Mouse (Mus musculus): ENCODE data around the gene Cblc. TPM values are rescaled to one million over a fixed set of nuclear protein-coding genes. Genes with fewer than 3 reads are reported as not detected.

Gene Cblc
- 0.44 and 0.49 TPM in 2 replicates for polyA plus RNA-seq (2015; fragmentation: Nextera tagmentation; extraction: Ambion mirVana)

GRCm38 (mm10) chr7:19796697-19797588 is at the start of gene Cblc:
Gene Cblc (minus strand): TSS chr7:19796809.
- WGBS = 2% methylated on average over 32 of the region's 32 CpGs
- H3K9me3 ChIP-seq (replicated peaks; ENCODE audit: control insufficient read depth, low read length, poor library complexity, severe bottlenecking) = no peaks in the 10 kb centered on the region
- peak within 1 kb of the TSS; percentile 6; the same call in 1 of the 2 replicates for H3K9ac ChIP-seq (ENCODE audit: low read depth, low read length)
- H3K4me2 ChIP-seq (ENCODE audit: low read length) = no peak within 1 kb of the TSS
- no peaks in the 10 kb centered on the region for H3K36me3 ChIP-seq (ENCODE audit: control insufficient read depth, insufficient read depth, low read length)
- peaks cover 19% of the 10 kb centered on the region for H3K27me3 ChIP-seq (ENCODE audit: control insufficient read depth, insufficient read depth, low read depth, low read length)
- ATAC-seq = no peak; the same call in 1 of the 2 replicates
- H3K27ac ChIP-seq (ENCODE audit: low read length) = no peak within 1 kb of the TSS
- no peak within 1 kb of the TSS for H3K4me3 ChIP-seq (ENCODE audit: low read depth, low read length)
- peaks cover 2% of the 10 kb centered on the region; the same call in 1 of the 2 replicates for H3K4me1 ChIP-seq (ENCODE audit: control insufficient read depth, insufficient read depth, low read length)

GRCm38 (mm10) chr7:19844521-19845171 is 48.0 kb upstream of the Cblc start:
- H3K4me3 ChIP-seq (ENCODE audit: low read depth, low read length) = no peak overlapping the region
- H3K27ac ChIP-seq (ENCODE audit: low read length) = no peak overlapping the region
- WGBS = 63% methylated on average over 14 of the region's 15 CpGs
- ATAC-seq = no peak
- H3K9ac ChIP-seq (ENCODE audit: low read depth, low read length) = no peak overlapping the region
- H3K27me3 ChIP-seq (ENCODE audit: control insufficient read depth, insufficient read depth, low read depth, low read length) = peaks cover 11% of the 10 kb centered on the region; the same call in 1 of the 2 replicates
- H3K36me3 ChIP-seq (ENCODE audit: control insufficient read depth, insufficient read depth, low read length) = no peaks in the 10 kb centered on the region
- H3K4me1 ChIP-seq (ENCODE audit: control insufficient read depth, insufficient read depth, low read length) = no peaks in the 10 kb centered on the region; the same call in 1 of the 2 replicates
- H3K9me3 ChIP-seq (replicated peaks; ENCODE audit: control insufficient read depth, low read length, poor library complexity, severe bottlenecking) = no peaks in the 10 kb centered on the region
- no peak overlapping the region for H3K4me2 ChIP-seq (ENCODE audit: low read length)

- ATAC-seq = peak; percentile 68; the same call in 1 of the 2 replicates
- Histone ChIP-seq H3K27me3 (ENCODE audit: control insufficient read depth, insufficient read depth, low read depth, low read length) (peaks cover 11% of the 10 kb centered on the region; the same call in 1 of the 2 replicates), H3K27ac (ENCODE audit: low read length) (no peak overlapping the region), H3K9me3 (replicated peaks; ENCODE audit: control insufficient read depth, low read length, poor library complexity, severe bottlenecking) (no peaks in the 10 kb centered on the region), H3K4me2 (ENCODE audit: low read length) (no peak overlapping the region), H3K4me3 (ENCODE audit: low read depth, low read length) (no peak overlapping the region), H3K9ac (ENCODE audit: low read depth, low read length) (no peak overlapping the region), H3K4me1 (ENCODE audit: control insufficient read depth, insufficient read depth, low read length) (no peaks in the 10 kb centered on the region; the same call in 1 of the 2 replicates), H3K36me3 (ENCODE audit: control insufficient read depth, insufficient read depth, low read length) (no peaks in the 10 kb centered on the region)
- WGBS = 3% methylated on average over 11 of the region's 11 CpGs
Observed at GRCm38 (mm10) chr7:19843561-19843960, 47.0 kb upstream of the Cblc start.

GRCm38 (mm10) chr7:19842885-19843504 is 46.4 kb upstream of the Cblc start:
- Histone ChIP-seq H3K9ac (ENCODE audit: low read depth, low read length) (no peak overlapping the region), H3K27ac (ENCODE audit: low read length) (no peak overlapping the region), H3K4me1 (ENCODE audit: control insufficient read depth, insufficient read depth, low read length) (no peaks in the 10 kb centered on the region; the same call in 1 of the 2 replicates), H3K4me3 (ENCODE audit: low read depth, low read length) (no peak overlapping the region), H3K27me3 (ENCODE audit: control insufficient read depth, insufficient read depth, low read depth, low read length) (peaks cover 11% of the 10 kb centered on the region; the same call in 1 of the 2 replicates), H3K36me3 (ENCODE audit: control insufficient read depth, insufficient read depth, low read length) (no peaks in the 10 kb centered on the region), H3K9me3 (replicated peaks; ENCODE audit: control insufficient read depth, low read length, poor library complexity, severe bottlenecking) (no peaks in the 10 kb centered on the region), H3K4me2 (ENCODE audit: low read length) (no peak overlapping the region)
- ATAC-seq = no peak
- WGBS = 25% methylated on average over 19 of the region's 19 CpGs

GRCm38 (mm10) chr7:19841686-19842413 is 45.2 kb upstream of the Cblc start:
- Histone ChIP-seq H3K4me1 (ENCODE audit: control insufficient read depth, insufficient read depth, low read length) (no peaks in the 10 kb centered on the region; the same call in 1 of the 2 replicates), H3K4me3 (ENCODE audit: low read depth, low read length) (no peak overlapping the region), H3K36me3 (ENCODE audit: control insufficient read depth, insufficient read depth, low read length) (no peaks in the 10 kb centered on the region), H3K27me3 (ENCODE audit: control insufficient read depth, insufficient read depth, low read depth, low read length) (peaks cover 11% of the 10 kb centered on the region; the same call in 1 of the 2 replicates), H3K9me3 (replicated peaks; ENCODE audit: control insufficient read depth, low read length, poor library complexity, severe bottlenecking) (no peaks in the 10 kb centered on the region), H3K27ac (ENCODE audit: low read length) (no peak overlapping the region), H3K4me2 (ENCODE audit: low read length) (no peak overlapping the region), H3K9ac (ENCODE audit: low read depth, low read length) (no peak overlapping the region)
- 82% methylated on average over 21 of the region's 21 CpGs for WGBS
- ATAC-seq = no peak

GRCm38 (mm10) chr7:19840936-19841335 is 44.3 kb upstream of the Cblc start:
- no peaks in the 10 kb centered on the region for H3K36me3 ChIP-seq (ENCODE audit: control insufficient read depth, insufficient read depth, low read length)
- WGBS = 85% methylated on average over 3 of the region's 3 CpGs
- no peak overlapping the region for H3K27ac ChIP-seq (ENCODE audit: low read length)
- no peaks in the 10 kb centered on the region for H3K9me3 ChIP-seq (replicated peaks; ENCODE audit: control insufficient read depth, low read length, poor library complexity, severe bottlenecking)
- H3K4me1 ChIP-seq (ENCODE audit: control insufficient read depth, insufficient read depth, low read length) = no peaks in the 10 kb centered on the region; the same call in 1 of the 2 replicates
- H3K4me3 ChIP-seq (ENCODE audit: low read depth, low read length) = no peak overlapping the region
- H3K27me3 ChIP-seq (ENCODE audit: control insufficient read depth, insufficient read depth, low read depth, low read length) = peaks cover 9% of the 10 kb centered on the region; the same call in 1 of the 2 replicates
- no peak overlapping the region for H3K9ac ChIP-seq (ENCODE audit: low read depth, low read length)
- no peak overlapping the region for H3K4me2 ChIP-seq (ENCODE audit: low read length)
- no peak for ATAC-seq

- WGBS = 79% methylated on average over 4 of the region's 4 CpGs
- Histone ChIP-seq H3K4me3 (ENCODE audit: low read depth, low read length) (no peak overlapping the region), H3K9ac (ENCODE audit: low read depth, low read length) (no peak overlapping the region), H3K27me3 (ENCODE audit: control insufficient read depth, insufficient read depth, low read depth, low read length) (peaks cover 9% of the 10 kb centered on the region; the same call in 1 of the 2 replicates), H3K36me3 (ENCODE audit: control insufficient read depth, insufficient read depth, low read length) (no peaks in the 10 kb centered on the region), H3K4me1 (ENCODE audit: control insufficient read depth, insufficient read depth, low read length) (no peaks in the 10 kb centered on the region; the same call in 1 of the 2 replicates), H3K27ac (ENCODE audit: low read length) (no peak overlapping the region), H3K9me3 (replicated peaks; ENCODE audit: control insufficient read depth, low read length, poor library complexity, severe bottlenecking) (no peaks in the 10 kb centered on the region), H3K4me2 (ENCODE audit: low read length) (no peak overlapping the region)
- no peak for ATAC-seq
Observed at GRCm38 (mm10) chr7:19840371-19840770, 43.8 kb upstream of the Cblc start.

- no peak overlapping the region for H3K4me3 ChIP-seq (ENCODE audit: low read depth, low read length)
- ATAC-seq = no peak
- H3K27ac ChIP-seq (ENCODE audit: low read length) = no peak overlapping the region
- no peaks in the 10 kb centered on the region for H3K27me3 ChIP-seq (ENCODE audit: control insufficient read depth, insufficient read depth, low read depth, low read length)
- H3K36me3 ChIP-seq (ENCODE audit: control insufficient read depth, insufficient read depth, low read length) = no peaks in the 10 kb centered on the region
- 66% methylated on average over 3 of the region's 3 CpGs for WGBS
- no peak overlapping the region for H3K4me2 ChIP-seq (ENCODE audit: low read length)
- H3K9me3 ChIP-seq (replicated peaks; ENCODE audit: control insufficient read depth, low read length, poor library complexity, severe bottlenecking) = no peaks in the 10 kb centered on the region
- H3K4me1 ChIP-seq (ENCODE audit: control insufficient read depth, insufficient read depth, low read length) = no peaks in the 10 kb centered on the region
- H3K9ac ChIP-seq (ENCODE audit: low read depth, low read length) = no peak overlapping the region
Observed at GRCm38 (mm10) chr7:19836843-19837242, 40.2 kb upstream of the Cblc start.

Measured in midbrain, embryonic 16.5 days (tissue).